Mouse (Mus musculus) limb, embryonic 15.5 days (tissue): ENCODE data around the gene Olfr1406. TPM values are rescaled to one million over a fixed set of nuclear protein-coding genes. Genes with fewer than 3 reads are reported as not detected.

Source experiments
- polyA plus RNA-seq: library from polyadenylated mRNA; unstranded; fragments of >200 nt; fragmentation: Nextera tagmentation; extraction: Ambion mirVana; gene quantifications from 2 replicates; pipeline ENCODE4 v1.2.1, GENCODE M21; 2015

Olfr1406 gene
- polyA plus RNA-seq, 1 experiment from 2014 or later, result not detected

Other genes with a start within 250 kb of the Olfr1406 start
- not detected in 2 replicates for gene Olfr16, start 240.2 kb downstream of the Olfr1406 start, polyA plus RNA-seq
- not detected in 2 replicates for gene Olfr1408, start 53.3 kb downstream of the Olfr1406 start, polyA plus RNA-seq
- gene Olfr218, start 7.2 kb upstream of the Olfr1406 start, polyA plus RNA-seq, result 0.05 TPM in 1 of 2 replicates, not detected in the other
- gene Olfr1404, start 21.8 kb upstream of the Olfr1406 start, polyA plus RNA-seq, result not detected in 2 replicates
- 0.41 TPM in 1 of 2 replicates, not detected in the other for gene Fcer1a, start 36.6 kb upstream of the Olfr1406 start, polyA plus RNA-seq
- gene Olfr418, start 75.4 kb upstream of the Olfr1406 start, polyA plus RNA-seq, result not detected in 2 replicates
- not detected in 2 replicates for gene Mptx2, start 87.1 kb upstream of the Olfr1406 start, polyA plus RNA-seq
- gene Ackr1, start 143.1 kb upstream of the Olfr1406 start, polyA plus RNA-seq, result 0.45 and 0.81 TPM in 2 replicates
- 1.4 and 1.6 TPM in 2 replicates for gene Aim2, start 160.2 kb upstream of the Olfr1406 start, polyA plus RNA-seq
- gene Cadm3, start 177.1 kb upstream of the Olfr1406 start, polyA plus RNA-seq, result 0.60 and 1.1 TPM in 2 replicates